Mouse (Mus musculus) MEL (cell line): ENCODE measurements around the gene Tspan4. TPM values are rescaled to one million over a fixed set of nuclear protein-coding genes. Genes with fewer than 3 reads are reported as not detected.

Experiments used
- DNase-seq: peaks from one replicate; pipeline ENCODE4 v3.0.0; 2011; ENCODE audit warnings: low read depth, low spot score
- H3K27ac ChIP-seq: 2 replicates; pipeline ENCODE4 v1.5.1; 2012; ENCODE audit warnings: low read depth, mild to moderate bottlenecking, control low read depth, low read length, moderate library complexity; ENCODE audit not compliant: control insufficient read depth
- H3K27me3 ChIP-seq, 2 experiments: fragments of 150-350 bp in 1 of 2; sonication (generic) in 1 of 2; 2 replicates each; pipeline ENCODE4 v1.6.1; 2012; ENCODE audit warnings: low read length in 2 of 2, mild to moderate bottlenecking in 2 of 2, improper control_type of control experiment in 1 of 2, moderate library complexity in 1 of 2; ENCODE audit not compliant: insufficient read depth in 2 of 2, control insufficient read depth in 1 of 2
- H3K36me3 ChIP-seq, 2 experiments: 2 replicates each; pipeline ENCODE4 v1.6.1; 2012 to 2014; ENCODE audit warnings: low read length in 2 of 2, improper control_type of control experiment in 1 of 2, inconsistent platforms in 1 of 2, mild to moderate bottlenecking in 1 of 2; ENCODE audit not compliant: insufficient read depth in 2 of 2, control insufficient read depth in 1 of 2
- H3K4me1 ChIP-seq, 2 experiments: fragments of 150-350 bp in 1 of 2; sonication (generic) in 1 of 2; 2 replicates each; pipeline ENCODE4 v1.6.1; 2012; ENCODE audit warnings: low read length in 2 of 2, improper control_type of control experiment in 1 of 2, mild to moderate bottlenecking in 1 of 2; ENCODE audit not compliant: insufficient read depth in 2 of 2, control insufficient read depth in 1 of 2
- H3K4me3 ChIP-seq, 2 experiments: fragments of 150-350 bp in 1 of 2; sonication (generic) in 1 of 2; 2 replicates each; pipeline ENCODE4 v1.5.1; 2012; ENCODE audit warnings: low read depth in 2 of 2, low read length in 2 of 2, mild to moderate bottlenecking in 2 of 2, moderate library complexity in 2 of 2, control low read depth in 1 of 2, improper control_type of control experiment in 1 of 2; ENCODE audit not compliant: control insufficient read depth in 1 of 2, insufficient read depth in 1 of 2
- H3K79me2 ChIP-seq: 2 replicates; pipeline ENCODE4 v1.6.1; 2012; ENCODE audit warnings: mild to moderate bottlenecking, low read length, moderate library complexity; ENCODE audit not compliant: control insufficient read depth, poor library complexity, insufficient read depth
- H3K9ac ChIP-seq: 2 replicates; pipeline ENCODE4 v1.6.1; 2012; ENCODE audit warnings: low read depth, mild to moderate bottlenecking, control low read depth, low read length, moderate library complexity; ENCODE audit not compliant: control insufficient read depth, poor library complexity, severe bottlenecking
- H3K9me3 ChIP-seq: fragments of 150-350 bp; sonication (generic); replicated peaks from 2 replicates; pipeline ENCODE4 v1.6.1; 2012; ENCODE audit warnings: mild to moderate bottlenecking, low read length, improper control_type of control experiment, moderate library complexity; ENCODE audit not compliant: insufficient read depth
- CHD2 ChIP-seq: IDR thresholded peaks from 2 replicates; pipeline ENCODE4 v1.6.1; 2011; ENCODE audit warnings: low read length, improper control_type of control experiment
- GABPA ChIP-seq: IDR thresholded peaks from 2 replicates; pipeline ENCODE4 v1.6.1; 2012; ENCODE audit warnings: low read depth, mild to moderate bottlenecking, inconsistent platforms, low read length, improper control_type of control experiment, moderate library complexity
- GATA1 ChIP-seq: IDR thresholded peaks from 2 replicates; pipeline ENCODE4 v1.6.1; 2011; ENCODE audit warnings: low read depth, low read length, improper control_type of control experiment
- KAT2A ChIP-seq: conservative IDR thresholded peaks from 2 replicates; pipeline ENCODE4 v1.6.1; 2012; ENCODE audit warnings: low read depth, low read length, improper control_type of control experiment, inconsistent platforms
- MAX ChIP-seq: IDR thresholded peaks from 2 replicates; pipeline ENCODE4 v1.6.1; 2011; ENCODE audit warnings: low read length, improper control_type of control experiment
- MAZ ChIP-seq: IDR thresholded peaks from 2 replicates; pipeline ENCODE4 v1.6.1; 2012; ENCODE audit warnings: low read depth, mild to moderate bottlenecking, inconsistent platforms, low read length, improper control_type of control experiment
- MXI1 ChIP-seq: IDR thresholded peaks from 2 replicates; pipeline ENCODE4 v1.6.1; 2011; ENCODE audit warnings: mild to moderate bottlenecking, low read depth, low read length, improper control_type of control experiment
- MYB ChIP-seq: IDR thresholded peaks from 2 replicates; pipeline ENCODE4 v1.6.1; 2011; ENCODE audit warnings: mild to moderate bottlenecking, low read depth, low read length, improper control_type of control experiment
- MYC ChIP-seq: IDR thresholded peaks from 2 replicates; pipeline ENCODE4 v1.6.1; 2011; ENCODE audit warnings: low read depth, mild to moderate bottlenecking, low read length, improper control_type of control experiment, moderate library complexity
- NELFE ChIP-seq: IDR thresholded peaks from 2 replicates; pipeline ENCODE4 v1.6.1; 2011; ENCODE audit warnings: low read depth, low read length, improper control_type of control experiment
- POLR2AphosphoS2 ChIP-seq: IDR thresholded peaks from 2 replicates; pipeline ENCODE4 v1.6.1; 2011; ENCODE audit warnings: low read length, improper control_type of control experiment
- POLR2AphosphoS5 ChIP-seq: IDR thresholded peaks from 2 replicates; pipeline ENCODE4 v1.6.1; 2012; ENCODE audit warnings: low read depth, borderline replicate concordance, mild to moderate bottlenecking, inconsistent platforms, low read length, moderate library complexity, mixed read lengths
- RAD21 ChIP-seq: IDR thresholded peaks from 2 replicates; pipeline ENCODE4 v1.6.1; 2011; ENCODE audit warnings: mild to moderate bottlenecking, low read depth, low read length, improper control_type of control experiment
- SIN3A ChIP-seq: IDR thresholded peaks from 2 replicates; pipeline ENCODE4 v1.6.1; 2012; ENCODE audit warnings: low read length, improper control_type of control experiment, inconsistent platforms
- TCF12 ChIP-seq: IDR thresholded peaks from 2 replicates; pipeline ENCODE4 v1.6.1; 2014; ENCODE audit warnings: low read depth, mild to moderate bottlenecking, inconsistent platforms, low read length, improper control_type of control experiment, moderate library complexity
- USF1 ChIP-seq: IDR thresholded peaks from 2 replicates; pipeline ENCODE4 v1.6.1; 2014; ENCODE audit warnings: low read depth, mild to moderate bottlenecking, inconsistent platforms, low read length, improper control_type of control experiment, moderate library complexity
- ZKSCAN1 ChIP-seq: IDR thresholded peaks from 2 replicates; pipeline ENCODE4 v1.6.1; 2012; ENCODE audit warnings: low read depth, mild to moderate bottlenecking, inconsistent platforms, low read length, improper control_type of control experiment, moderate library complexity
- ZMIZ1 ChIP-seq: IDR thresholded peaks from 2 replicates; pipeline ENCODE4 v1.6.1; 2012; ENCODE audit warnings: low read depth, mild to moderate bottlenecking, inconsistent platforms, low read length, improper control_type of control experiment, moderate library complexity
- polyA plus RNA-seq, 2 experiments: library from polyadenylated mRNA; stranded (reverse) in 1 of 2; unstranded in 1 of 2; fragments of >175 nt in 1 of 2; fragments of >200 nt in 1 of 2; gene quantifications; 2 replicates each; pipeline versions ENCODE4 v1.2.1 to v1.2.4; 2012; ENCODE audit warnings: low replicate concordance in 2 of 2, low read depth in 1 of 2; ENCODE audit not compliant: insufficient read length in 2 of 2, insufficient read depth in 1 of 2, missing spikeins in 1 of 2
- total RNA-seq: library from RNA; depleted of rRNA; stranded (reverse); fragments of 300-350 nt; gene quantifications from 2 replicates; pipeline ENCODE4 v1.2.3, GENCODE M21; 2012

Tspan4 gene
- total and polyA plus RNA-seq, 3 experiments = 97.9 to 110 TPM; not detected in 1

DNA sequence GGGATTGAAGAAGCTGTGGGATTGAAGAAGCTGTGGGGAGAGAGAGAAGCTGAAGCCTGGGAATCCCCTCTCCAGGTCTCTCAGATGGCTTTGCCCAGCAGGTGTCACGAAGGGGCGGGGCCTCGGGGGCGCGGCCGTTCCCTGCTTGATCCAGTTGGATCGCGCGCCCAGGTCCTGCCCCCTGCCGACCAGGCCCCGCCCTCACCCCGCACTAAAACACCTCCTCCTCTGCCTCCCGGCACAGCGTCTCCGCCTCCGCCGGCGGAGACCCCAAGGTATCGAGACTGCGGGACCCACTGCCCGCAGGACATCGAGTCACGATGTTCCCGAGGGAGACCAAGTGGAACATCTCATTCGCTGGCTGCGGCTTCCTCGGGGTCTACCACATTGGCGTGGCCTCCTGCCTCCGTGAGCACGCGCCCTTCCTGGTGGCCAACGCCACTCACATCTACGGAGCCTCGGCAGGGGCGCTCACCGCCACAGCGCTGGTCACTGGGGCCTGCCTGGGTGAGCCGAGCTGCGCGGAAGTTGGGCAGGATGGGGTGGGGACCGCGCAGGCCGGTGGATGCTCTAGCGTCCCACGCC lies 20.0 kb upstream of the Tspan4 start, which contains the start of gene Pnpla2 (continued):
- 0 out of 2 replicates have a peak, but pooled peaks have one; percentile 51 for TF ChIP-seq POLR2AphosphoS5
- no peak; the same call in 1 of the 2 replicates for TF ChIP-seq KAT2A
- peak; percentile 72 for TF ChIP-seq NELFE
- TF ChIP-seq TCF12 = 0 out of 2 replicates have a peak, but pooled peaks have one; percentile 19
- peak; percentile 40; the same call in 1 of the 2 replicates for TF ChIP-seq MAX
- TF ChIP-seq ZMIZ1 = peak; percentile 75
- TF ChIP-seq POLR2AphosphoS2 = peak; percentile 77; the same call in 1 of the 2 replicates
- TF ChIP-seq GABPA = no peak
- TF ChIP-seq CHD2 = no peak
- no peak for TF ChIP-seq RAD21

DNA sequence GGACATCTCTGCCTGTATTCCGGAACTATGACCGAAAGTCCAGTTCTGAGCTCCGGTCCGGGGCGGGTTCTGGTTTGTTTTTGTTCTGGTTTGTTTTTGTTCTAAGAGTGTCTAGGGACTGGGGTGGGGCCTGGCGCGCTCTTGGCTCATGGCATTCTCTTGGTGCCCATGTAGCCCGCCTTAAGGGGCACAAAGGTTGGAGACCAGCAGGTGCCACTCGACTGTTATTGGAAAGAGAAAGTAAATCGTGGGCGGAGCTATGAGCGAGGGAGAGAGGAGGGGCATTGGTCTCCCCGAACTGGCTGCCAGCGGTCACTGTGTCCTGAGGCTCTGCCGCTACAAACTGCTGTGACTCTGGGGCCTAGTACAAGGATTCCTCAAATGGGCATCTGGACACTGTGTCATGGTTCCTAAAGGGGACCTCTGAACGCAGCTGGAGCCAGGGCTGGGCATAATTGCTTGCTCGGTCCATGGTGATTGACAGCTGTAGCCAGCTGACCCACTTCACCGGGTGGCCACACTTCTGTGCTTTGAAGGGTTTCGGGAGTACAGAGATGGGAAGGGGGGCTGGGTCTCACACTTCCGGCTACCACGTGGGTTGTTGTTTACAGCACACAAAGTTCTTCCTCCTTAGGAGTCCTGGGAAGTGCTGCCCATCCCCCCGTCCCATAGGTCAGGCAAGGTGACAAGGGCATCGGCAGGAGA lies 19.3 kb upstream of the Tspan4 start:
- Histone ChIP-seq H3K27me3 (no peaks in the 10 kb centered on the region), H3K79me2 (peaks cover under 1% of the 10 kb centered on the region), H3K27ac (0 out of 2 replicates have a peak overlapping the region, but pooled peaks have one; percentile 15), H3K9ac (peak overlapping the region; percentile 72), H3K9me3 (no peaks in the 10 kb centered on the region), H3K4me3 (peak overlapping the region; percentile 78 to 89), H3K36me3 (peaks cover 0 to under 1% of the 10 kb centered on the region in 2 experiments; a peak in 2 of 4 replicates), H3K4me1 (peaks cover 0 to 6% of the 10 kb centered on the region in 2 experiments; a peak in 1 of 4 replicates)
- TF ChIP-seq GATA1 = no peak
- peak; percentile 93 for TF ChIP-seq MXI1
- peak; percentile 95 for TF ChIP-seq MAX
- TF ChIP-seq MYC = 0 out of 2 replicates have a peak, but pooled peaks have one; percentile 28
- TF ChIP-seq ZKSCAN1 = no peak
- peak; percentile 59; the same call in 1 of the 2 replicates for TF ChIP-seq USF1
- TF ChIP-seq SIN3A = peak; percentile 90
- no peak for TF ChIP-seq MAZ
- no peak for TF ChIP-seq MYB
- peak; percentile 62 for DNase-seq
